Mouse (Mus musculus): ENCODE measurements around the gene Gatad2a.

The Gatad2a gene

DNA sequence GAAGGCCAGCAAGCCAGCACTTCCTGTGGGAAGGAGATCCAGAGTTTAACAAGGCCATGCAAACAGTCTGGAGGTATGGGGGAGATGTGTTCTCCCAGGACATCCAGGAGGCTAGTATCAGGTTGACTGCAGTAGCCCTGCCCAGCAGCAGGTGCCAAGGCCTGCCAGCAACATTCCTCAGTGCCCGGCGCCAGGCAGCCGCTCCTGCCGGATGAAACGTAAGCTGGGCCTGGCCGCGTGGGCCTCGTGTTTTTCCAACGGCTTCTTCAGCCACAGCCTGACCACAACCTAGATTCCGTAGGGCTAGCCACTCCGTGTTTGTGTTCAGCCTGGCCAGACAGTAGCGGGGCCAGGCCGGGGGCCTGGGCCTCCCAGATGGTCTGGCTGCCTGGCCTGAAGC, 121.5 kb downstream of the Gatad2a start:
- no peak for DNase-seq (ENCODE audit: low read depth, low spot score)

DNA sequence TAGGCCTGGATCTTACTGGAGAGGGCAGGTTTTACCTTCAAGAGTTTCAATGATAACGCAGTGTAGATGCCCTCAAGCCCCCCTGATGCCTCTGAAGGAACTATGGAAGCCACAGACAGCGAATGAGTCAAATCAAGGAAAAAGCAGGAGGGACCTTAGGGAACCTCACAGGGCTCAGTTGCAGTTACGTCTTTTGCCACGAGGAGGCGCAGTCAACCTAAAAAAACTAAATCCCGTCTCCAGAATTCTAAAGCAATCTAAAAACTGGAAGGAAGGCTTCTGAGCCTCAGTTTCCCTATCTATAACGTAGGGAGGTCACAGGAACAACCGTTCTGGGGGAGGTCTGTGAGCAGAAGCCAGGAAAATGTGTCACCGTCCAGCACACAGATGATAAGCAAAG, 122.0 kb downstream of the Gatad2a start:
- DNase-seq (ENCODE audit: low read depth, low spot score): peak; percentile 66

DNA sequence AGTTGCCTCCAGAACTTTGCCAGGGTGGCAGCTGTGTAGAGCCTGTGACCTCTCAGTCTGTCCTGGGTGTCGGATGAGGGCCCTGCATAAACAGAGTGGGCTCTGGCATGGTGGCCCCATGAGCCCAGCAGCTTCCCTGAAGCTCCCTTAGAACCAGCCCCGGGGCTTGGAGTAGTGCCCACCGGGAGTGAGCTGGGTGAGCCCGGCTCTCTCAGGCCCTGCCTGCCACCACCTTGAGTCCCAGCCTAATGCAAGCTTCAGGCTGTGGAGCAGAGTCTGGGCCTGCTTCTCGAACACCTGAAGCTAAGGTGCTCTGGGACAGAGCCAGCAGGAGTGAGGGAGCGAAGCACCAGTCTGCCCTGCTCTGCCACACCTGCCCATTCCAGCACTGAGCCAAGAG, 125.3 kb downstream of the Gatad2a start:
- no peak for DNase-seq (ENCODE audit: low read depth, low spot score)

DNA sequence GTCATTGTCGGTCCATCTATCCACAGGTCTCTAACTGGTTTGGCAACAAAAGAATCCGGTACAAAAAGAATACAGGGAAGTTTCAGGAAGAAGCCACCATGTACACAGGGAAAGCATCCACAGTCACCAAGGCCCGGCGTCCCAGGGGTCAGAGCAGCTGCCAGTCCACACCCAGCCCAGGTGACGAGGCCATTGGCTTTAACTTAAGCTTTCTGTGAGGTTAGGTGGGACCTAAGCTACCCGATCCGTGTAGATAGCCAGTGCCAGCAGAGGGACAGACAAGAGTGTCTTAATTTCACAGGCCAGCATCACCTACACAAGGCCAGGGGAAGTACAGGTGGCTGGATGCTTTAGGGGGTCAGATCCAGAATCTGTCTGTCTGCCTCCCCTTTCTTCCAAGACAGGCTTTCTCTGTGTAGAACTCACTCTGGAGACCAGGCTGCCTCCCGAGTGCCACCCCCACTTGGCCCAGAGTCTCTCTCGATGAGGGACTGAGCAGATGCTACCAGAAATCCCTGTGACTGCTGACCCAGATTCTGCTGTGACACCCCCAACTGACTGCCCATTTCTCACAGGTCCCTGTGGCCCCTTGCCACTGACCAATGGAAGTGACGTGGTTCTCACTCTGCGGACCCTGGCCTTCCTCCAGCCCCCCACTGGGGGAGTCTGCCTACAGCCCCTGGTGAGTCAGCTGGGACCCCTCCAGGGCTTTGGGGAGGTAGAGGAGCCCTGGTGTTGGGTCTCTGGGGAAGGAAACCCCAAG, 126.0 kb downstream of the Gatad2a start:
- no peak for DNase-seq (ENCODE audit: low read depth, low spot score)

DNA sequence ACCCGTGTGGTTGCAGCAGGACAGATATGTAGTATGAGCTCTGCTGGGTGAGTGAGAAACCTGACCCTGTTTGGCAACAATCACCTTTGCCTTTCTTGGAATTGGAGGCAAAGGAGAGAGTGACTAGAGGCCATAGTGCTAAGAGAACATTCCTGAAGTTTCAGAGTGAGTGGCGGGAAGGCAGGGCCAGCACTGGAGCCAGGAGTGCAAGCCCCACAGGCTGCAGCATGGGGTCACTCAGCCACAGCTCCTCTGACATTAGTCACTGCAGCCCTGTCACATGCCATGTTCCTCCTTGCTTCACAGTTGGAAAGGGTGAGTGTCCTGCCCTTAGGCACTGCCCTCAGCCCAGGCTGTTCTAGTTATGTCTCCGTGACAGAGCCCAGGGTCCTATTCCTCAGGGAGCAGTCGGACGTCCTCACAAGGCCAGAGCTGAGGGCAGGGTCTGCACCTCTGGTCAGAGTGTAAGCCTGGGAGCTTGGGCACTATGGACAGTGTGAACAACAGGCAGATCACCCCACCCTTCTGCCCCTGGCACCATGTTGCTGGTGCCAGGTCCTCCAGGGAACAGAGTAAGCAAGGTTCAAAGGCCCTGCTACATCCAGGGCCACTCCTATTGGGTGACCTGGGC, 128.4 kb downstream of the Gatad2a start:
- DNase-seq (ENCODE audit: low read depth, low spot score): no peak

DNA sequence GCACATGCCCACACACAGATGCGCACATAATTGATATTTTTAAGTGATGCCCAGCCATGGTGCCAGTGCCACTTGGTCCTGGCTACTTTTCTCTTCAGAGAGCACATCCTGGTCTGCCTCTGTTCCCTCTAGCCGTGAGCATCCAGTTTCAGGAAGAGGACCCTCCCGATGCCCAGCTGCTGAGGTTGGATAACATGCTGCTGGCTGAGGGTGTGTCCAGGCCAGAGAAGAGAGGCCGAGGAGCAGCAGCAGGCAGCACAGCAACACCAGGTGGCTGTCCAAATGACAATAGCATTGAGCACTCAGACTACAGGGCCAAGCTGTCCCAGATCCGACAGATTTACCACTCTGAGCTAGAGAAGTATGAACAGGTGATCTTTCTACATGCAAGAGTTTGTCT, 132.0 kb downstream of the Gatad2a start:
- DNase-seq (ENCODE audit: low read depth, low spot score): no peak

DNA sequence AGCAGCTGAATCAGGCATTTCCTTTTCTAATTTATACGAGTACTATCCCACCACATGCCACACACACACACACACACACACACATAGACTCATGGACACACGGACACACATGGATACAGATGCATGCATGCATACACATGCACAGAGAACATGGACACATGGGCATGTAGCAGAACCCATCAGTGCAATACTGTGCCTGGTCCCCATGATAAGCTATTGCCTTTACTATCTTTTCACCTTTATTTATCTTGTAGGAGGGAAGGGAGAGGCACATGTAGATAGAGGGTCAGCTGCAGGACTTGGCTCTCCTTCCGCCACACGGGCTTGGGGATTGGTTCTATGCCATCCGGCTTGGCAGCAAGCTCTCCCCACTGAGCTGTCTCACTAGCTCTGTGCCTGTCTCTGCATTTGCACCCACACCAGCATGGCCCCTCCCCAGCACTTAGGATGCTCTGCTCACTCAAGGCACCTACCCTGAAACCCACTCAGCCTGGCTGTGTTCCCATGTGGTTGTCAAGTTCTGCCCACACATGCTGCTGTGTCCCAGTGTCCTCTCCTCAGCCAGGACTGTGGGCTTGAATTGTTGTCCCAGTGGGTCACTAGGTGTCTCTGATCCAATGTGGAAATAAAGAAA, 132.7 kb downstream of the Gatad2a start:
- no peak for DNase-seq (ENCODE audit: low read depth, low spot score)

DNA sequence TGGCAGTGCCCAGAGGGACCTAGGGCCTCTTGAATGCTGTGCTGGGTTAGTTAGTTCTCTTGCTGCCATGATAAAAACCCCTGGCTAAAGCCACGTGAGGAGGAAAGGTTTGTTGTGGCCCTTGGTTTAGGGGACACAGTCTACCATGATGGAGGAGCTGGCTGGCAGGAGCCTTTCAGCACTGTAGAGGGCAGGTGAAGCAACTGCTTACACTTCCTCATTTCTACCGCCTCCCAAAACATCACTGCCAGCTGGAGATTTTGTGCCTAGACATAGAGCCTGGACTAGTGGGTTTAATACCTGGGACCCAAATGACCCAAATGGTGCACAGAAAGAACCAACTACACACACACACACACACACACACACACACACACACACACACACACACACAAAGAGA, 134.9 kb downstream of the Gatad2a start:
- DNase-seq (ENCODE audit: low read depth, low spot score): no peak

DNA sequence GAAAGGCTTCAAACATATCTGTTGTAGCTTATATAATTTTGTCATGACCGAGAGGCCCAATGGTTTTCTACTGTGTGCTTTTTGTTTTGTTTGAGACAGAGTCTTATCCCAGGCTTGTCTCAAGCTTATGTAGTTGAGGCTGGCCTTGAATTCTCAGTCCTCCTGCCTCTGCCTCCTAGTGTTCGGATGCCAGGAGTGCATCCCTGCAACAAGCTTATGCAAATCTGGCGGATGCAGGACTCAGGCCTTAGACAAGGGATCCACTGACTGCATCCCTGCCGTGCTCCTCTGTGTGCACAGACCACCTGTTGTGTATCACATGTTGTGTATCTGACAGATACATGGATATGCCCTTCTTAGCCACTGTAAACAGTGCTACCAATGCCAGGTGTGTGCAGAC, 135.4 kb downstream of the Gatad2a start:
- peak; percentile 85 for DNase-seq (ENCODE audit: low read depth, low spot score)

All from ES-CJ7 (cell line).